Mouse (Mus musculus) forebrain, embryonic 12.5 days (tissue): Measurements from ENCODE around the gene Pgm5. TPM values are rescaled to one million over a fixed set of nuclear protein-coding genes. Genes with fewer than 3 reads are reported as not detected.
A peak's percentile ranks its signal among the peaks of the same experiment; 100 is the strongest.

Experiments used
- ATAC-seq: fragments of 200-750 bp; cut with Nextera tagmentation; 2 replicates; pipeline ENCODE4 v1.8.0; 2017; ENCODE audit warnings: moderate TSS enrichment; ENCODE audit not compliant: low FRiP score
- H3K27ac ChIP-seq: fragments of 300-500 bp; sonication (generic); 2 replicates; pipeline ENCODE4 v1.5.1; 2016; ENCODE audit warnings: mild to moderate bottlenecking
- H3K27me3 ChIP-seq: fragments of 300-500 bp; sonication (generic); 2 replicates; pipeline ENCODE4 v1.6.1; 2016; ENCODE audit warnings: mild to moderate bottlenecking
- H3K36me3 ChIP-seq: fragments of 300-500 bp; sonication (generic); replicated peaks from 2 replicates; pipeline ENCODE4 v1.6.1; 2016; ENCODE audit warnings: mild to moderate bottlenecking
- H3K4me1 ChIP-seq: fragments of 300-500 bp; sonication (generic); 2 replicates; pipeline ENCODE4 v1.6.1; 2016
- H3K4me2 ChIP-seq: fragments of 300-500 bp; sonication (generic); 2 replicates; pipeline ENCODE4 v1.6.1; 2016; ENCODE audit warnings: mild to moderate bottlenecking, moderate library complexity
- H3K4me3 ChIP-seq: fragments of 300-500 bp; sonication (generic); replicated peaks from 2 replicates; pipeline ENCODE4 v1.5.1; 2016; ENCODE audit warnings: mild to moderate bottlenecking
- H3K9ac ChIP-seq: fragments of 300-500 bp; sonication (generic); 2 replicates; pipeline ENCODE4 v1.6.1; 2016; ENCODE audit warnings: mild to moderate bottlenecking
- H3K9me3 ChIP-seq: fragments of 300-500 bp; sonication (generic); 2 replicates; pipeline ENCODE4 v1.6.1; 2016
- WGBS: fragments of 180-500 bp; shearing (Covaris S2); methylation state at CpG from one replicate; pipeline ENCODE4 v1.1.7; 2016; 5-methylcytosine and 5-hydroxymethylcytosine counted together
- polyA plus RNA-seq: library from polyadenylated mRNA; unstranded; fragments of >200 nt; fragmentation: Nextera tagmentation; extraction: Ambion mirVana; gene quantifications from 2 replicates; pipeline ENCODE4 v1.2.1, GENCODE M21; 2016

The Pgm5 gene
- polyA plus RNA-seq, 1 experiment from 2014 or later = 0.61 TPM

DNA sequence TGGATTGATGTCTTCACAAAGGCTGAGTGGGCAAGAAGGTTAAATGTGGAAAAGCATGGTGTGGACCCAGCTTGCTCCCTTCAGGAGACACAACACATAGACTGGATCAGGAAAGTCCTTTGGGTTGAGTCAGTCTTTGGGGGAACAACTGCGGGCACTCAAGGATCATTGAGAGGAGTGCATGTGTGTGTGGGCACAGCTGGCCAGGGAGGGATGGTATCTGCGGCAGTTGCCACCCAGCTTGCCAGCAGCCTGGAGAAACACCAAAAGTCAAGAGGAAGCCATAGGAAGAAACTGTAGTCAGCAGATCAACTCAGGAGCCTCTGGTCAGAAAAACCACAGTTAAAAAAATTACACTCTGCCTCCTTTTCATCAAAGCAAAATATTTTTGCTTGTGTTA, 12.8 kb downstream of the Pgm5 start:
- Histone ChIP-seq H3K9me3 (no peaks in the 10 kb centered on the region), H3K4me3 (no peak overlapping the region), H3K4me1 (peaks cover 22% of the 10 kb centered on the region), H3K27ac (no peak overlapping the region), H3K9ac (no peak overlapping the region), H3K36me3 (no peaks in the 10 kb centered on the region), H3K27me3 (no peaks in the 10 kb centered on the region), H3K4me2 (no peak overlapping the region)
- ATAC-seq = no peak
- WGBS = 85% methylated on average over 2 of the region's 2 CpGs

DNA sequence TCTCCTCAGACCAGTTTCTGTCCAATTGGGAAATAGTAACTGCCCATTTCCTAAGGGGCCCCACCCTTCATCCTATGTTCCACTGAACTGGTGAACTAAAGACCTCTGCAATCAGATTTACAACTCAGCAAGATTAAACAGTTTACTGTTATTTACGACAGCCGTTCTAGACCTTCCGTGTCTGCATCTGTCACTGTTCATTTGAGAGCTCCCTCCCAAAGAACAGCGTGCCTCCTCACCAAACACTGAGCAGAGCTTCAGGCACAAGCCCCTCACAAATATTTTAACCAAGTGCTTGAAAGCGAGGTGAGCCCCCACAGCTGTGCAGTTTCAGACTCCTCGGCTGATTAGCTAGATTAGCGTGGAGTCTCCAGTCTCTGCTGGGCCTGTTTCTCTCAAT, 13.3 kb downstream of the Pgm5 start:
- WGBS = 63% methylated on average over 7 of the region's 7 CpGs
- Histone ChIP-seq H3K4me2 (no peak overlapping the region), H3K36me3 (no peaks in the 10 kb centered on the region), H3K27me3 (no peaks in the 10 kb centered on the region), H3K9me3 (no peaks in the 10 kb centered on the region), H3K4me1 (peaks cover 22% of the 10 kb centered on the region), H3K4me3 (no peak overlapping the region), H3K27ac (no peak overlapping the region), H3K9ac (no peak overlapping the region)
- ATAC-seq = no peak

DNA sequence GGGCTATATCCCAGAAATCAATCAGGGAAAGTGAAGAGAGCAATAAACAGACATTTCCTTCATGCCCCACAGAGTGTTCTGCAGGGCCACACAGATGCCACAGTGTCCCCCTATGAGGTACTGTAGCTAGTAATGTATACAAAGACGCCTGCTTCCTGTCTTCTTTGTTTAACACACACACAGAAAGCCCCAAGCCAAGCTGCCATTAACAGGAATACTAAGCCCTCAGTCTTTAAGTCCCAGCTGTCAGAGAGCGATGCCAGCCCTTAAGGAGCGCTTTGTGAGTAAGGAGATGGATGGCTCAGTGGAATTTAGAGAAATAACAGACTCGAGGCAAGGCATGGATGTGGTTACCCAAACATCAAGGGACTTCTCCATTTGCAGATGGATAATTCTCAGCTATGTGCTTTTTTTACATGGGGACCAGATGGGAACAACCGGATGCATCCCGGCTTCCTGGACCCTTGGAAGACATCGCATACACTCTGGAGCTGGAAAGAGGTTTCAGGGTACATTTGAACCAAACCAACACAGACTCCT, 16.6 kb downstream of the Pgm5 start:
- Histone ChIP-seq H3K9me3 (no peaks in the 10 kb centered on the region), H3K4me2 (no peak overlapping the region), H3K36me3 (no peaks in the 10 kb centered on the region), H3K27ac (peak overlapping the region; percentile 26), H3K9ac (no peak overlapping the region), H3K27me3 (no peaks in the 10 kb centered on the region), H3K4me1 (peaks cover 13% of the 10 kb centered on the region), H3K4me3 (no peak overlapping the region)
- 60% methylated on average over 7 of the region's 7 CpGs for WGBS
- no peak for ATAC-seq

DNA sequence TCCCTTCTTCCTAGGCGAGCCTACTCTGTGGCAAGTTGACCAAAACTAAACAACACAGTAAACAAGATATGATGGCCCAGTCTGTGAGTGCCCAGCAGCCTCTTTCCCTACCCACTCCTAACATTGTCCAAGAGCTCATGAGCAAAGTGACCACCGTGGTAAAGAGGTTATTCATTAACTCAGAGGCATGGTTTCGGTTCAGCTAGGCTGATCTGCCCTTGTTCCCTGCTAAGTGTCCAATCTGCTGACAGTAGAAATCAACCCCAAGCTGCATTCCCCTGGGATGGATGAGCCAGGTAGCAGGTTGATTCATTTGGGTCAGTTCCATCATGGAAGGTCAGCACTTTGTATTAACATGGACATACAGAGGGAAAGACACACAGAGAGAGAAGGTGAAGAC, 19.6 kb downstream of the Pgm5 start:
- peaks cover 11% of the 10 kb centered on the region for H3K4me1 ChIP-seq
- H3K4me3 ChIP-seq = no peak overlapping the region
- H3K9me3 ChIP-seq = no peaks in the 10 kb centered on the region
- 86% methylated on average over 3 of the region's 3 CpGs for WGBS
- H3K27me3 ChIP-seq = no peaks in the 10 kb centered on the region
- no peak overlapping the region for H3K27ac ChIP-seq
- no peak overlapping the region for H3K4me2 ChIP-seq
- H3K9ac ChIP-seq = no peak overlapping the region
- ATAC-seq = no peak
- no peaks in the 10 kb centered on the region for H3K36me3 ChIP-seq

DNA sequence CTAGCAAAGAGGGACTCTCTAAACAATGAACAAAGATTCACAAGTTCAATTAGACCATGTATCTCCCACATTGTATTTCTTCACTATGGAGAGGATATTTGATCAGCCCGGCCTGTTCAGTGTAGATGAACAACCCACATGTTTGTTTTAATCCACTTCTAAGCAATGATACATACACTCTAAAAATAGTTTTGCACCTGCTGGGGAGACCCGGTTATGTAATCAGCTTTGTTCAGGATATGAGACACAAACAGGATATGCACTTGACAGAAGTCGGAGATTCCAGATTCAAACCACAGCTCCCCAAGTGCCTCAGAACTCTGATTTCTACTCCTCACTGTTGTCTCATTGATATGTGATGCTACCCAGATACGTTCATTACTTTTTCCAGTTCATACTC, 37.1 kb downstream of the Pgm5 start:
- no peak overlapping the region for H3K4me2 ChIP-seq
- H3K36me3 ChIP-seq = no peaks in the 10 kb centered on the region
- no peak overlapping the region for H3K27ac ChIP-seq
- ATAC-seq = no peak
- WGBS = 90% methylated on average over 4 of the region's 4 CpGs
- no peak overlapping the region for H3K4me3 ChIP-seq
- H3K9ac ChIP-seq = no peak overlapping the region
- no peaks in the 10 kb centered on the region for H3K4me1 ChIP-seq
- no peaks in the 10 kb centered on the region for H3K9me3 ChIP-seq
- no peaks in the 10 kb centered on the region for H3K27me3 ChIP-seq

DNA sequence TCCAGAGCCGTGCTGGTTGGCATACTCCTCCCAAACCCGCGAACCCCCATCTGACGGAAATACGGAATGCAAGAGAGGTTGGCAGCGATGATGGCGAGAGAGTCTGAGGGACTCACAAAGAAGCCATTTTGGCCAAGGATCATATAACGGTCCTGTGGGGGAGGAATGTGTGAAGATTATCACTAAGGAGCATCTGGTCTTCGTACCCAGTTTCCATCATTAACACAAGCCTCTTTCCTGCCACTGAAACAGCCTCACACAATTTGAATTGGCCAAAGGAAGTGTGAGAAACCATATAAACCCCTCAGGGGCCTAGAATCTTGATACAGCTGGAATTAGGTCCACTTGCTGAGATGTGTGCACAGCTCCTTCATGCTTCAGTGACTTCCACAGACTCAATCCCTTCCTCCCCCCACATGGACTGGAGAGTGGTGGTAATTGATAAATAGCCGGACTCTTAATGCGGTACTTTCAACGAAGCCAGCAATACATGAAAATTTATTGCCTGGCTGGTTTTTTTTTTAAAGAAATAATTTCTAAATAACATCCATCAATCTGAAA, 45.9 kb downstream of the Pgm5 start:
- H3K9ac ChIP-seq = no peak overlapping the region
- H3K9me3 ChIP-seq = no peaks in the 10 kb centered on the region
- ATAC-seq = no peak
- H3K4me1 ChIP-seq = peaks cover 25% of the 10 kb centered on the region
- H3K4me2 ChIP-seq = no peak overlapping the region
- no peak overlapping the region for H3K27ac ChIP-seq
- 73% methylated on average over 12 of the region's 12 CpGs for WGBS
- no peak overlapping the region for H3K4me3 ChIP-seq
- 0 out of 2 replicates have a peak, but pooled peaks cover 1% of the 10 kb centered on the region for H3K27me3 ChIP-seq
- H3K36me3 ChIP-seq = no peaks in the 10 kb centered on the region

DNA sequence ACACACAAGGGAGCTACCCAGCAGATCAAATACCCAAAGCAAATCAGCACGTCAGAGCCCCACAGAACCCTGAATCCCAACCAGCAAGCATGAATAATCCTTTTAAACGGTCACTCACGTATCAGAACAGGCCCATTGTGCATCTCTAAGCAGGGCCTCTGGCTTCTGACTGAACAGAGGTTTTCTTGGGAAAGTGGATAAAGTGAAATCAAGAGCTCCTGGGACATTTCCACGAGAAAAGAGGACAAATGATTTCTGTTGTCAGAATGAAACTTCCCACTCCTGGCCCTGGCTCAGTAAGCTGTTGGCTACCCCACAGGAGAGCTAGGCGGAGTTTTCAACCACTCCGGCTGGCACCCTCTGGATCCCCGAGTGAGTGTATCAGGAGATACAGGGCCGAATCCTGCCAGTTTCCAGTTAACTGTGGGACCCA, 48.8 kb downstream of the Pgm5 start:
- H3K4me3 ChIP-seq = no peak overlapping the region
- ATAC-seq = no peak
- peaks cover 7% of the 10 kb centered on the region; the same call in 1 of the 2 replicates for H3K27me3 ChIP-seq
- no peaks in the 10 kb centered on the region for H3K9me3 ChIP-seq
- H3K36me3 ChIP-seq = no peaks in the 10 kb centered on the region
- H3K27ac ChIP-seq = no peak overlapping the region
- H3K9ac ChIP-seq = no peak overlapping the region
- peaks cover 25% of the 10 kb centered on the region for H3K4me1 ChIP-seq
- peak overlapping the region; percentile 24; the same call in 1 of the 2 replicates for H3K4me2 ChIP-seq
- 14% methylated on average over 8 of the region's 8 CpGs for WGBS

DNA sequence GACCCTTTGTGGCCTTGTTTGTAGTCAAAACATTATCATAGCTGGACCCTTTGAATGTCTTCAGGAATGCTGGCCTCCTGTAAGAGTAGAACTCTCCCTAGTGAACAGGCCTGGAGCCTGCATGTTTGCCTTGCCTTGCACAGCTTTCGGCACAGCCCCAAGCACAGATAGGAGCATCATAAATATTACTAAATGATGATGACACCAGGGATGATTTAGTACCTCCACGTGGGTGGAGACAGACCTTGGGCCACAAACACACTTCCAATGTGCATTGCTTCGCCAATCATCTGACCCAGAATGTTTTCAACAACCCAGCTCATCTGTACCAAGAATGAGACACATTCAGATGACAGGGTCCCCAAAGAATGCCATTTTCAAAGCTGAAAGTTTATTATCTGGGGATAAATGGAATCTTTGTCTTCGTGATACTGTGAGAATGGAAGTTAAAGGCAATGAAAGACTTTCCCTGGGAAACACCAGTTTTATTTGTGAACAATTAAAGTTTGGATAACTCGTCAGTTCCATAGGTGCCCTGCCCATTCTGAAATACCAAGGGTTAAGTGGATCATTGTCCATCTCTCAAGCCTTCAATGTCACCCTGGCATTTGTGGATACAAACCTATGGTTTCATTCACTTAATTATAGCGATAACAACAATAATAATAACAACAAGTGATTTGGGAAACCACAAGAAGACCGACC, 49.4 kb downstream of the Pgm5 start:
- H3K4me2 ChIP-seq = peak overlapping the region; percentile 24; the same call in 1 of the 2 replicates
- ATAC-seq = no peak
- no peaks in the 10 kb centered on the region for H3K36me3 ChIP-seq
- no peak overlapping the region for H3K9ac ChIP-seq
- no peaks in the 10 kb centered on the region for H3K9me3 ChIP-seq
- 42% methylated on average over 7 of the region's 7 CpGs for WGBS
- H3K27me3 ChIP-seq = peaks cover 7% of the 10 kb centered on the region; the same call in 1 of the 2 replicates
- no peak overlapping the region for H3K4me3 ChIP-seq
- H3K27ac ChIP-seq = no peak overlapping the region
- H3K4me1 ChIP-seq = peaks cover 25% of the 10 kb centered on the region

DNA sequence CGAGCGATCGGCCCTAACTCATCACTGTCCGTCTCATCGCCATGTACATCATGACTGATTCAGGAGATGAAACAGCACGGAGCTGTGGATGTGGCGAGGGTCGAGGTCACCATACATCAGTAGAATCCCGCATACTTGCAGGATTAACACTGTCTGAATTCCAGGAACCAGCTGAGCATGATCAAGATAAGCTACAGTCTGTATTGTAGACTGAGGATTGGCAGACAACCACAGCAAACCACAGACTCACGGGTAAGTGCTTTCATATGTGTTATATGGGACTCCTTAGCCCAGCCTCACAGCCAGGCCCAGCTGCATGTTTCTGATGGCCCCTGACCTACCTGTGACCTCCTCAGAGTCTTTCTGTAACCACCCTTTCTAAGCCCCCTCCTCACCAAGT, 50.2 kb downstream of the Pgm5 start:
- H3K27me3 ChIP-seq = peaks cover 7% of the 10 kb centered on the region; the same call in 1 of the 2 replicates
- no peaks in the 10 kb centered on the region for H3K9me3 ChIP-seq
- peaks cover 22% of the 10 kb centered on the region for H3K4me1 ChIP-seq
- no peak for ATAC-seq
- no peaks in the 10 kb centered on the region for H3K36me3 ChIP-seq
- no peak overlapping the region for H3K4me3 ChIP-seq
- no peak overlapping the region for H3K27ac ChIP-seq
- WGBS = 85% methylated on average over 10 of the region's 10 CpGs
- H3K4me2 ChIP-seq = no peak overlapping the region
- no peak overlapping the region for H3K9ac ChIP-seq

DNA sequence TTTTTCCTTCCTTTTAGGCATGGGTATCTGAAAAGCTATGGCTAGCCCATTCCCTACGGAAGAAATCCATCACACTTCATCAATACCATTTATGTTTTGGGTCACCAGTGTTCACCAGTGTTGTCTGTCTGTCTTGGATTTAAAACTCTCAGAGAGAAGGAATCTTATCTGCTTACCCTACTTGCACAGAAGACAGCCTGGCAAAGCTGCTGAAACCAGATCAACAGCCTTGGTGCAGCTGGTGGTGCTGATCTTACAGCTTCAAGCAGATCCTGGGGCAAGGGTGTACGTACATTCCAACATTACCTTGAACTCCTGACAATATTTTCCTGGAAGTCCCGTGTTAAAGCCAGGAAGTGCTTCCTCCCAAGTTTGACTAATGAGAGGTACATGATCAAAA, 55.6 kb downstream of the Pgm5 start:
- peaks cover 7% of the 10 kb centered on the region; the same call in 1 of the 2 replicates for H3K27me3 ChIP-seq
- no peak overlapping the region for H3K4me2 ChIP-seq
- no peak overlapping the region for H3K4me3 ChIP-seq
- no peaks in the 10 kb centered on the region for H3K36me3 ChIP-seq
- no peak for ATAC-seq
- H3K27ac ChIP-seq = no peak overlapping the region
- no peak overlapping the region for H3K9ac ChIP-seq
- WGBS = 85% methylated on average over 3 of the region's 3 CpGs
- H3K9me3 ChIP-seq = no peaks in the 10 kb centered on the region
- H3K4me1 ChIP-seq = no peaks in the 10 kb centered on the region

DNA sequence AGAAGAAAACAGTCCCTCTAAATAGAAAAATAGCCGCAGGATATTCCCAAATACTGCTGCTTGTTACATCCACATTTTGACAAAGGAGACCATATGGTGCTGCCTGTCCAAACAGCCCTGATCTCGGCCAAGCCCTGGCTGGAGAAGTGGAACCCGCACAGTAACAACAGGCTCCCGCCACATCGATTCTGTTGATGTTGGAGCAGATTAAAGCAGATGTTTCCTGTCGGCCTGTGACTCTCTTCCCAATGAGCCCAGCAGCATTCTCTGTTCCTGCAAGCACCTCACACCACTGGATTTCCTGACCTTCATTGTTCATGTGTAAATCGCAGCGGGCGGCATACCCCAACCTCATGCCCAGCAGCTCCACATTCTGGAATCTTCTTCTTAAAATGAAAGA, 64.0 kb downstream of the Pgm5 start:
- Histone ChIP-seq H3K4me2 (no peak overlapping the region), H3K36me3 (no peaks in the 10 kb centered on the region), H3K4me1 (no peaks in the 10 kb centered on the region), H3K4me3 (no peak overlapping the region), H3K9ac (no peak overlapping the region), H3K9me3 (no peaks in the 10 kb centered on the region), H3K27me3 (no peaks in the 10 kb centered on the region), H3K27ac (0 out of 2 replicates have a peak overlapping the region, but pooled peaks have one; percentile 14)
- 75% methylated on average over 9 of the region's 9 CpGs for WGBS
- no peak for ATAC-seq

DNA sequence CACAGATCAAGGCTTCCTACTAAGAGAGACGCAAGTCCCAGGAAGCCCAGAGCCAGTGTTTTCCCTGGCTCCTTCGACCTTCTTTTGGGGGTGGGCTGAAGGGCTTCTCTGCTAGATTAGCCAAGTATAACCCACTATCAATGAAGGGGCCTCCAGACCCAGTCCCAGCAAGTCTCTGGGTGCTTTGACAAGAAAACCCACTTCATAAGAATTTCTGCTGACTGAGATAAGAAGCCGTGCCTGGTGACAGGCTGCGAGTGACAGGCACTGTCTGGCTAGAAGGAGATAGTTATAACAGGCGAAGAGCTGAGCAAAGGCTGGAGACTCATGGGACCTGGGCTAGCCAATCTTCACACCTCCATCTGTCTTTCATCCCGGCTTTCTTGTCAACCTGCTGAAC, 67.3 kb downstream of the Pgm5 start:
- ATAC-seq = no peak
- H3K9me3 ChIP-seq = no peaks in the 10 kb centered on the region
- WGBS = 83% methylated on average over 6 of the region's 6 CpGs
- no peak overlapping the region for H3K4me2 ChIP-seq
- H3K36me3 ChIP-seq = no peaks in the 10 kb centered on the region
- no peaks in the 10 kb centered on the region for H3K4me1 ChIP-seq
- H3K9ac ChIP-seq = no peak overlapping the region
- H3K27ac ChIP-seq = no peak overlapping the region
- H3K4me3 ChIP-seq = no peak overlapping the region
- H3K27me3 ChIP-seq = no peaks in the 10 kb centered on the region
